Mouse (Mus musculus) c-Kit-positive CD71-positive TER-119-negative erythroid progenitor cells, embryonic 14.5 days (primary cell): Measurements from ENCODE around the gene Hsbp1.

Experiments
- DNase-seq: peaks from one replicate; pipeline ENCODE4 v3.0.0-alpha.2; 2013; ENCODE audit warnings: low read depth

Hsbp1 gene

DNA sequence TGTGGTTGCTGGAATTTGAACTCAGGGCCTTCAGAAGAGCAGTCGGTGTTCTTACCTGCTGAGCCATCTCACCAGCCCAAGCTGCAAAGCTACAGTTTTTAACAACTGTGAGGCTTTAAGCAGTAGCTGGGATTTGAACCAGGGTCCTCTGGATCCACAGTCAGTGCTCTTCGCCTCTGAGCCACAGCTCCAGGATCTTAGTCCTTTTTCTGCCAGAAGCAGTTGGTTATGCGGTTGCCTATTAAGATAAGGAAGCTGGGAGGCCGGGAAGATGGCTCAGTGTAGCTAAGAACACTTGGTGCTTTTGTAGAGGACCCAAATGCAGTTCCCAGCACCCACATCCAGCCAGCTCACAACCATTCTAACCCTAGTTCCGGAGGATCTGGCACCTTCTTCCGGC, 42.7 kb downstream of the Hsbp1 start:
- no peak for DNase-seq

DNA sequence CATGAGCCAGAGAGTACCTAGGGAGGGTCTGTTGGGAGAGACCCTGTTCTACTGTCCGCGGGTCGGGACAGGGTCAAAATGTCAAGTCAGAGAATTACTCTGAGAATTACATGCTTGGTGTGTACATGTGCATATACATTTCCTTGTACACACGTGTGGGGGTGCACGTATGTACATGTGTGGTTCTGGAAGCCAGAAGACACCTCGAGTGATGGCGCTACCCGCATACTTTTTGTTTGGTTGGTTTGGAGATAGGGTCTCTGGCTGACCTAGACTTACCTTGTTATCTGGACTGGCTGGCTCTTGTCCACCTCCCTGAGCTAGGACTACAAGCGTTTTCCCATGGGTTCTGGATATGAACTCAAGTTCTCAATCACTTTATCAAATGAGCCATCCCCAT, 49.8 kb downstream of the Hsbp1 start:
- no peak for DNase-seq

DNA sequence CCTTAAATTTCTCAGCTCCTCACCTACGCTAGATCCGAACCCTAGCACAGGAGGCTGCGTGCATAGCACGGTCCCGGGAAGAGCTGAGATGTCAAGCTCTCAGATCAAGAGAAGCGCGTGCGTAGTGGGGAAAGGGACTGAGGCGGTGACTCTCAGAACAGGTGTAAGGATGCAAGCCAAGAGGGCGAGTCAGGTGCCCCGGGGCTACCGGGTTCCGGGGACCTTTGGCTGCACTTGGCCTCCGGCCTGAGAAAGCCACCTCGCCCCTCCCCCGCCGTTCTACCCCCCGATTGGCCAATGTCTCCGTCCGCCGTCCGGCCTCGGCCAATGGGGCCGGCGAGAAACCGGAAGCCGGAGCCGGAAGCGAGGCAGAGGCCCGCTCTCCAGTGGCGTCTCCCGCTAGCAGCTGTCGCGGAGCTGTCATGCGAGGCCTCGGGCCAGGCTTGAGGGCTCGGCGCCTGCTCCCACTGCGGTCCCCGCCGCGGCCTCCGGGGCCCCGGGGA, 50.3 kb downstream of the Hsbp1 start, which contains the start of gene Mlycd:
Gene Mlycd, plus strand, starts transcription at position 355 of the 503 bp plus-strand sequence.
- peak; percentile 74 for DNase-seq

DNA sequence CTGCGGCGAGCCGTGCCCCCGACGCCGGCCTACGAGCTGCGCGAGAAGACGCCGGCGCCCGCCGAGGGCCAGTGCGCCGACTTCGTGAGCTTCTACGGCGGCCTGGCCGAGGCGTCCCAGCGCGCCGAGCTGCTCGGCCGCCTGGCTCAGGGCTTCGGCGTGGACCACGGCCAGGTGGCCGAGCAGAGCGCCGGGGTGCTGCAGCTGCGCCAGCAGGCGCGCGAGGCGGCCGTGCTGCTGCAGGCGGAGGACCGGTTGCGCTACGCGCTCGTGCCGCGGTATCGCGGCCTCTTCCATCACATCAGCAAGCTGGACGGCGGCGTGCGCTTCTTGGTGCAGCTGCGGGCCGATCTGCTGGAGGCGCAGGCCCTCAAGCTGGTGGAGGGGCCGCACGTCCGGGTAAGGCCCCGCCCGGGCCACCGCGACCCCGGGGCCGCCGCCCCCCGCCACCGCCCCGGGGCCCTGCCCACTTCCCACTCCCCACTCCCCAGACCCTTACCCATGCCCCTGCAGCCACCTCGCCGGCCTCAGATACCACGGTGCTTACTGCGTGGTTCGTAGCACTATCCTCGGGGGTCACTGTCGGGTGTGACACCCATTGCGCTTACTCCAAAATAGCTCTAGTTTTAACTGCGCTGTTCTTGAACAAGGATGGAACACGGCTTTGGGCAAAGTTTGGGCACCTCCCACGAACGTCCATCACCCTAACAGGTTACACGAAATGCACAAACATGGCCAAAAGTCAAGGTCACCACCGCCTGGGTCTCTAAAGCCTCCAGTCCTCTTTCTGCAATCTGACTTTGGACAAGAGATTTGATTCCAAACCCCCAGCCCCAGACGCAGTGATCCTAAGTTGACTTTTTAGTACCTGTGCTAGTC, 51.0 kb downstream of the Hsbp1 start:
- DNase-seq, result peak; percentile 9
